Mouse (Mus musculus) subcutaneous adipose tissue, adult 2 months (tissue): ENCODE results near the gene Gm28305. TPM values are rescaled to one million over a fixed set of nuclear protein-coding genes. Genes with fewer than 3 reads are reported as not detected.

Source experiments
- polyA plus RNA-seq: library from polyadenylated mRNA; depleted of rRNA; stranded (reverse); fragments of >200 nt; gene quantifications from 2 replicates; pipeline ENCODE4 v1.2.3, GENCODE M21; 2012; ENCODE audit warnings: low replicate concordance; rRNA removed

Gm28305 gene
- not detected in 2 replicates for polyA plus RNA-seq

GRCm38 (mm10) chr9:104040362-104040761 lies at the start of gene Gm28305:
Gm28305 (plus strand) TSS chr9:104040662.

GRCm38 (mm10) chr9:104001921-104002859 lies 38.3 kb upstream of the Gm28305 start, which contains the start of gene Nphp3:
Nphp3 (plus strand) TSS chr9:104002544.

GRCm38 (mm10) chr9:104062430-104063243 lies 22.2 kb downstream of the Gm28305 start, which contains the start of gene Uba5:
Uba5 (minus strand) TSS chr9:104063134.

GRCm38 (mm10) chr9:104063244-104063961 lies 22.9 kb downstream of the Gm28305 start, which contains the start of gene Acad11:
Acad11 (plus strand) TSS chr9:104063377.

Other genes with a start within 250 kb of the Gm28305 start
- 12.3 and 12.5 TPM in 2 replicates for gene Nphp3, start 38.1 kb upstream of the Gm28305 start, polyA plus RNA-seq
- gene Uba5, start 22.5 kb downstream of the Gm28305 start, polyA plus RNA-seq = 23.5 and 24.6 TPM in 2 replicates
- 62.1 and 127 TPM in 2 replicates for gene Acad11, start 22.7 kb downstream of the Gm28305 start, polyA plus RNA-seq
- 2.9 and 9.5 TPM in 2 replicates for gene Ackr4, start 86.3 kb downstream of the Gm28305 start, polyA plus RNA-seq
- 51.6 and 63.8 TPM in 2 replicates for gene Dnajc13, start 222.3 kb downstream of the Gm28305 start, polyA plus RNA-seq